Mouse (Mus musculus) erythroid progenitor cell, adult 5-6 weeks (primary cell): ENCODE data around the gene Tnpo3. TPM values are rescaled to one million over a fixed set of nuclear protein-coding genes. Genes with fewer than 3 reads are reported as not detected.
"Not testable (repeated sequence)": the region's sequence is repeated elsewhere in the genome, so short reads cannot be mapped to it uniquely, and the experiment has no call there.

Source experiments
- ATAC-seq: replicated peaks from 2 replicates; pipeline ENCODE4 v1.8.0; 2016; ENCODE audit warnings: moderate number of reproducible peaks, mild to moderate bottlenecking, moderate TSS enrichment, inconsistent platforms; ENCODE audit not compliant: poor library complexity, low FRiP score, severe bottlenecking
- total RNA-seq, 2 experiments: library from RNA; stranded (forward) in 1 of 2; stranded (reverse) in 1 of 2; fragments of 150-400 nt in 1 of 2; fragments of 186-747, 209-891 nt in 1 of 2; gene quantifications; 2 replicates each; pipeline versions ENCODE4 v1.2.3 to v1.2.4; 2015 to 2017; ENCODE audit warnings: low replicate concordance in 2 of 2

Tnpo3 gene
- total RNA-seq, 2 experiments from 2014 or later: 50.4 to 105 TPM

GRCm38 (mm10) chr6:29622273-29622672, 12.6 kb upstream of the Tnpo3 start:
- ATAC-seq: no peak

- ATAC-seq: no peak
Observed at GRCm38 (mm10) chr6:29620840-29621543, 11.3 kb upstream of the Tnpo3 start.

GRCm38 (mm10) chr6:29620176-29620575, 10.5 kb upstream of the Tnpo3 start:
- ATAC-seq: no peak

- ATAC-seq: not testable (repeated sequence)
Observed at GRCm38 (mm10) chr6:29610020-29610640, 443 bp upstream of the Tnpo3 start.

GRCm38 (mm10) chr6:29600188-29600587, 9.5 kb downstream of the Tnpo3 start:
- no peak for ATAC-seq

- no peak for ATAC-seq
Observed at GRCm38 (mm10) chr6:29595656-29596055, 14.0 kb downstream of the Tnpo3 start.

GRCm38 (mm10) chr6:29581202-29581601, 28.5 kb downstream of the Tnpo3 start:
- no peak for ATAC-seq

- ATAC-seq: no peak
Observed at GRCm38 (mm10) chr6:29580770-29581169, 28.9 kb downstream of the Tnpo3 start.

GRCm38 (mm10) chr6:29576388-29576787, 33.3 kb downstream of the Tnpo3 start:
- not testable (repeated sequence) for ATAC-seq

- no peak for ATAC-seq
Observed at GRCm38 (mm10) chr6:29557112-29557511, 52.6 kb downstream of the Tnpo3 start.

GRCm38 (mm10) chr6:29552526-29552925, 57.2 kb downstream of the Tnpo3 start:
- no peak for ATAC-seq

GRCm38 (mm10) chr6:29548086-29548485, 61.6 kb downstream of the Tnpo3 start:
- ATAC-seq: no peak

- no peak for ATAC-seq
Observed at GRCm38 (mm10) chr6:29547582-29547981, 62.1 kb downstream of the Tnpo3 start.

- no peak for ATAC-seq
Observed at GRCm38 (mm10) chr6:29545611-29546010, 64.1 kb downstream of the Tnpo3 start.

GRCm38 (mm10) chr6:29540956-29541355, 68.7 kb downstream of the Tnpo3 start:
- ATAC-seq: no peak

- ATAC-seq: no peak
Observed at GRCm38 (mm10) chr6:29540223-29540622, 69.5 kb downstream of the Tnpo3 start.

- no peak for ATAC-seq
Observed at GRCm38 (mm10) chr6:29539502-29539901, 70.2 kb downstream of the Tnpo3 start.

- no peak for ATAC-seq
Observed at GRCm38 (mm10) chr6:29537221-29537620, 72.5 kb downstream of the Tnpo3 start.

- ATAC-seq: no peak
Observed at GRCm38 (mm10) chr6:29536651-29537193, 73.0 kb downstream of the Tnpo3 start.

GRCm38 (mm10) chr6:29535316-29535715, 74.4 kb downstream of the Tnpo3 start:
- no peak for ATAC-seq

- ATAC-seq: no peak
Observed at GRCm38 (mm10) chr6:29530050-29530449, 79.6 kb downstream of the Tnpo3 start.
